Mouse (Mus musculus) ES-E14 (cell line): ENCODE measurements at regions not wholly inside any gene's neighbourhood (a gene's known extent, or its start where the extent isn't known, plus 50 kb on each side); places are given as distances from the start of the nearest gene placed in this dataset.

Experiments
- CHD2 ChIP-seq: IDR thresholded peaks from 2 replicates; pipeline ENCODE4 v1.6.1; 2014; ENCODE audit warnings: mild to moderate bottlenecking, low read depth, low read length, inconsistent platforms
- HCFC1 ChIP-seq: IDR thresholded peaks from 2 replicates; pipeline ENCODE4 v1.6.1; 2012; ENCODE audit warnings: low read length, inconsistent platforms, borderline replicate concordance; ENCODE audit not compliant: insufficient read depth
- MAFK ChIP-seq: IDR thresholded peaks from 2 replicates; pipeline ENCODE4 v1.6.1; 2014; ENCODE audit warnings: mild to moderate bottlenecking, low read depth, low read length, inconsistent platforms; ENCODE audit not compliant: insufficient read depth
- ZC3H11A ChIP-seq: IDR thresholded peaks from 2 replicates; pipeline ENCODE4 v1.6.1; 2012; ENCODE audit warnings: low read depth, mild to moderate bottlenecking, inconsistent platforms, low read length, borderline replicate concordance
- ZNF384 ChIP-seq: IDR thresholded peaks from 2 replicates; pipeline ENCODE4 v1.6.1; 2012; ENCODE audit warnings: low read depth, low read length, inconsistent platforms

GRCm38 (mm10) chr1:40967768-40968504, 162.5 kb downstream of the Tmem182 start:
- TF ChIP-seq ZNF384 (no peak), HCFC1 (no peak), ZC3H11A (no peak), CHD2 (no peak), MAFK (no peak)
